Mouse (Mus musculus): ENCODE results near the gene Ctsd. TPM values are rescaled to one million over a fixed set of nuclear protein-coding genes. Genes with fewer than 3 reads are reported as not detected.

Ctsd gene
- total RNA-seq, 2 experiments from 2014 or later, result 289 to 292 TPM

GRCm38 (mm10) chr7:142331281-142331680, 56.6 kb downstream of the Ctsd start:
- no peak for DNase-seq

- no peak for DNase-seq
These were observed 57.5 kb downstream of the Ctsd start for GRCm38 (mm10) chr7:142330271-142330724.

GRCm38 (mm10) chr7:142328507-142328906, 59.3 kb downstream of the Ctsd start:
- no peak for DNase-seq

GRCm38 (mm10) chr7:142326714-142327445, 61.0 kb downstream of the Ctsd start:
- no peak for DNase-seq

Other genes with a start within 250 kb of the Ctsd start
- not detected for gene Gm45337, start 243.4 kb downstream of the Ctsd start, total RNA-seq (2021)
- not detected for gene Gm29735, start 230.9 kb downstream of the Ctsd start, total RNA-seq (2021)
- not detected for gene Gm4553, start 222.3 kb downstream of the Ctsd start, total RNA-seq (2021)
- not detected for gene Krtap5-2, start 212.0 kb downstream of the Ctsd start, total RNA-seq (2021)
- gene Gm10153, start 197.6 kb downstream of the Ctsd start, total RNA-seq (2021), result not detected
- not detected for gene Krtap5-3, start 186.7 kb downstream of the Ctsd start, total RNA-seq (2021)
- gene Gm7579, start 176.2 kb downstream of the Ctsd start, total RNA-seq (2021), result not detected
- gene Krtap5-5, start 158.1 kb downstream of the Ctsd start, total RNA-seq (2021), result not detected
- gene Gm40460, start 147.0 kb downstream of the Ctsd start, total RNA-seq (2021), result not detected
- not detected for gene Gm2431, start 129.7 kb downstream of the Ctsd start, total RNA-seq (2021)
- gene Gm4559, start 113.7 kb downstream of the Ctsd start, total RNA-seq (2021), result not detected
- not detected for gene Krtap5-1, start 90.9 kb downstream of the Ctsd start, total RNA-seq (2021)
- gene Krtap5-4, start 84.5 kb downstream of the Ctsd start, total RNA-seq (2021), result not detected
- 10 to 100 TPM; 34.2 to 35.7 TPM for gene Ifitm10, start 14.3 kb downstream of the Ctsd start, total RNA-seq (2021)
- not detected for gene Gm49369, start 5.4 kb downstream of the Ctsd start, total RNA-seq (2021)
- gene Syt8, start 46.8 kb upstream of the Ctsd start, total RNA-seq (2021), result not detected
- gene Tnni2, start 53.8 kb upstream of the Ctsd start, total RNA-seq (2021), result not detected
- gene Lsp1, start 72.8 kb upstream of the Ctsd start, total RNA-seq (2021), result 1 to 10 TPM; 1.2 to 3.4 TPM
- not detected for gene Tnnt3, start 110.8 kb upstream of the Ctsd start, total RNA-seq (2021)
- 10 to 100 TPM in 1 of 2 experiments, 1 to 10 TPM in 1; 4.8 to 13.8 TPM for gene Mrpl23, start 144.6 kb upstream of the Ctsd start, total RNA-seq (2021)

Measured in layer of hippocampus, postnatal 36 days (tissue).